11 mouse cellular contexts compared by ENCODE assay signal in the genomic region with DNA sequence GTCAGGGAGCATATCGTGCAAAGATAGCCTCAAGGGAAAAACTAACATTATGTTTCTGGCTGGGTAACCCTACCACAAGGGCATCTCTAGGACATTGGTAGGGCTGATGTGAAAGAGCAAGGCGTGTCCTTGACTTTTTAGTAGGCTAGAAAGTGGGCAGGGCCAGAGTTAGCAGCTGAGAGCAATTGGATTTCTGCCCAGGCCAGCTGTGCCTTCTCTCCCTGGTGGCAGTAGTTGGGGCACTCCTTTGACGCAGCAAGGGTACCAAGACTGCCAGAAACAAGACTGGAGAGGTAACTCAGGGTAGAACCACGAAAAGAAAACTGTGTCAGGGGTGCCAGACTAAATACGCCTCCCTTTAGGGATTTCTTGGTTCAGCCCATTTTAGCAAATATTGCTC.
DNase-seq lines count a peak whose midpoint lies in the region; ATAC-seq and TF ChIP-seq lines count a peak whose summit lies in the region.
"Had no signal": no experiment of that assay in that cellular context is flagged by ENCODE, and none has a peak within 500 bp of the region (broad histone marks: within the 10 kb centered on the region; RNA-seq: fewer than 3 reads in every experiment).

No protein-coding gene starts in this region.

- H3K4me2 ChIP-seq in kidney, embryonic 16.5 days (replicated peaks; ENCODE audit: low read depth, low read length) = no peak overlapping the region
- no peak overlapping the region for H3K4me2 ChIP-seq in heart, postnatal 0 days (ENCODE audit: low read depth, low read length)
- no peak overlapping the region for H3K4me2 ChIP-seq in lung, postnatal 0 days (replicated peaks; ENCODE audit: low read depth, low read length)
- no peak overlapping the region for H3K4me2 ChIP-seq in hindbrain, embryonic 11.5 days (replicated peaks; ENCODE audit: low read depth, low read length)
- H3K4me2 ChIP-seq: forebrain, embryonic 12.5 days had no signal

- DNase-seq in kidney, adult 18-20 months = peak; percentile 53
- peak; percentile 44 for DNase-seq in brain, adult 2 months (ENCODE audit: low read depth, low spot score)
- DNase-seq in heart, postnatal 0 days (ENCODE audit: low spot score) = peak; percentile 92
- DNase-seq in lung, postnatal 0 days (ENCODE audit: low spot score) = peak; percentile 56
- DNase-seq in left cerebral cortex, adult 8-10 months (ENCODE audit: low spot score in 2 of 2) = no peak
- no peak for DNase-seq in yolk sac, embryonic 10.5 days (ENCODE audit: low spot score)
- no peak for DNase-seq in hindbrain, embryonic 11.5 days (ENCODE audit: low spot score)
- DNase-seq: cerebellum, adult 9-11 months had no signal

- no peaks in the 10 kb centered on the region for H3K4me1 ChIP-seq in kidney, embryonic 16.5 days (ENCODE audit: insufficient read depth, low read length)
- H3K4me1 ChIP-seq in heart, postnatal 0 days (ENCODE audit: control insufficient read depth, insufficient read depth) = peaks cover 13% of the 10 kb centered on the region; the same call in 1 of the 2 replicates
- H3K4me1 ChIP-seq in lung, postnatal 0 days (ENCODE audit: insufficient read depth, low read depth, low read length) = no peaks in the 10 kb centered on the region
- no peaks in the 10 kb centered on the region for H3K4me1 ChIP-seq in hindbrain, embryonic 11.5 days (replicated peaks; ENCODE audit: control insufficient read depth, insufficient read depth, low read length)
- H3K4me1 ChIP-seq: forebrain, embryonic 12.5 days had no signal

- TF ChIP-seq CTCF in heart, postnatal 0 days (IDR thresholded peaks at IDR 0.05; ENCODE audit: low read depth) = 0 out of 2 replicates have a peak, but pooled peaks have one; percentile 5
- TF ChIP-seq CTCF in lung, postnatal 0 days (IDR thresholded peaks at IDR 0.05) = no peak

- no peaks in the 10 kb centered on the region for H3K9me3 ChIP-seq in kidney, embryonic 16.5 days (ENCODE audit: low read length)
- H3K9me3 ChIP-seq in heart, postnatal 0 days (replicated peaks; ENCODE audit: control insufficient read depth, low read length) = no peaks in the 10 kb centered on the region
- H3K9me3 ChIP-seq in lung, postnatal 0 days (ENCODE audit: low read length) = no peaks in the 10 kb centered on the region
- no peaks in the 10 kb centered on the region for H3K9me3 ChIP-seq in hindbrain, embryonic 11.5 days (ENCODE audit: control insufficient read depth, low read length)
- H3K9me3 ChIP-seq: forebrain, embryonic 12.5 days had no signal

- H3K9ac ChIP-seq in kidney, embryonic 16.5 days (replicated peaks; ENCODE audit: low read length) = no peak overlapping the region
- H3K9ac ChIP-seq in heart, postnatal 0 days (replicated peaks; ENCODE audit: low read depth, low read length) = no peak overlapping the region; the same call in 1 of the 2 replicates
- no peak overlapping the region for H3K9ac ChIP-seq in lung, postnatal 0 days (replicated peaks; ENCODE audit: low read depth)
- no peak overlapping the region for H3K9ac ChIP-seq in hindbrain, embryonic 11.5 days (ENCODE audit: low read depth, low read length)
- H3K9ac ChIP-seq: forebrain, embryonic 12.5 days had no signal

- H3K36me3 ChIP-seq in kidney, embryonic 16.5 days (ENCODE audit: insufficient read depth, low read length) = no peaks in the 10 kb centered on the region
- H3K36me3 ChIP-seq in heart, postnatal 0 days (replicated peaks; ENCODE audit: control insufficient read depth, insufficient read depth, low read length) = no peaks in the 10 kb centered on the region
- no peaks in the 10 kb centered on the region for H3K36me3 ChIP-seq in lung, postnatal 0 days (ENCODE audit: insufficient read depth, low read length)
- no peaks in the 10 kb centered on the region for H3K36me3 ChIP-seq in hindbrain, embryonic 11.5 days (ENCODE audit: control insufficient read depth, insufficient read depth, low read length)
- H3K36me3 ChIP-seq: forebrain, embryonic 12.5 days had no signal

- no peak for TF ChIP-seq EP300 in heart, postnatal 0 days (IDR thresholded peaks at IDR 0.05; ENCODE audit: low read depth)
- TF ChIP-seq EP300 in lung, postnatal 0 days (IDR thresholded peaks at IDR 0.05) = no peak

- H3K27me3 ChIP-seq in kidney, embryonic 16.5 days (ENCODE audit: insufficient read depth, low read length) = no peaks in the 10 kb centered on the region
- no peaks in the 10 kb centered on the region for H3K27me3 ChIP-seq in heart, postnatal 0 days (ENCODE audit: control insufficient read depth, insufficient read depth, low read length)
- H3K27me3 ChIP-seq in lung, postnatal 0 days (replicated peaks; ENCODE audit: insufficient read depth, low read length) = no peaks in the 10 kb centered on the region
- no peaks in the 10 kb centered on the region for H3K27me3 ChIP-seq in hindbrain, embryonic 11.5 days (ENCODE audit: control insufficient read depth, insufficient read depth, low read length)
- H3K27me3 ChIP-seq: forebrain, embryonic 12.5 days had no signal

- no peak overlapping the region for H3K27ac ChIP-seq in kidney, embryonic 16.5 days (ENCODE audit: low read length)
- H3K27ac ChIP-seq in heart, postnatal 0 days (ENCODE audit: low read depth) = peak overlapping the region; percentile 79
- no peak overlapping the region for H3K27ac ChIP-seq in lung, postnatal 0 days (ENCODE audit: low read length)
- no peak overlapping the region for H3K27ac ChIP-seq in hindbrain, embryonic 11.5 days (ENCODE audit: low read depth, low read length)
- H3K27ac ChIP-seq: forebrain, embryonic 12.5 days; layer of hippocampus, adult 2 months had no signal

- 51% methylated on average over 5 of the region's 5 CpGs for WGBS in kidney, embryonic 16.5 days
- 36% methylated on average over 5 of the region's 5 CpGs for WGBS in heart, postnatal 0 days
- WGBS in lung, postnatal 0 days = 52% methylated on average over 5 of the region's 5 CpGs
- 79% methylated on average over 5 of the region's 5 CpGs for WGBS in hindbrain, embryonic 11.5 days

- no peak for ATAC-seq in kidney, embryonic 16.5 days (ENCODE audit: low FRiP score, low TSS enrichment)
- ATAC-seq in heart, postnatal 0 days (ENCODE audit: insufficient read depth, low read depth) = peak; percentile 96
- peak; percentile 70 for ATAC-seq in lung, postnatal 0 days
- ATAC-seq in hindbrain, embryonic 11.5 days (ENCODE audit: low FRiP score) = no peak

- H3K4me3 ChIP-seq in kidney, embryonic 16.5 days (ENCODE audit: low read length) = no peak overlapping the region
- H3K4me3 ChIP-seq in heart, postnatal 0 days (ENCODE audit: low read depth, low read length) = no peak overlapping the region
- H3K4me3 ChIP-seq in lung, postnatal 0 days (ENCODE audit: low read depth, low read length) = no peak overlapping the region
- no peak overlapping the region for H3K4me3 ChIP-seq in hindbrain, embryonic 11.5 days (ENCODE audit: low read depth, low read length)
- H3K4me3 ChIP-seq: forebrain, embryonic 12.5 days; layer of hippocampus, adult 2 months had no signal

Comparison
In these comparisons a context has a peak if more than half of its experiments do, and no peak if none do; other contexts are left out.
1. DNase-seq: peak in kidney, adult 18-20 months (single experiment), brain, adult 2 months (single experiment), heart, postnatal 0 days (single experiment) and lung, postnatal 0 days (single experiment); none in left cerebral cortex, adult 8-10 months (0 of 2), yolk sac, embryonic 10.5 days (single experiment) and hindbrain, embryonic 11.5 days (single experiment).
2. ATAC-seq: peak in heart, postnatal 0 days (single experiment) and lung, postnatal 0 days (single experiment); none in kidney, embryonic 16.5 days (single experiment) and hindbrain, embryonic 11.5 days (single experiment).